Mouse (Mus musculus): ENCODE measurements around the gene Pnkp.
"Not testable (repeated sequence)": the region's sequence is repeated elsewhere in the genome, so short reads cannot be mapped to it uniquely, and the experiment has no call there.

The Pnkp gene

DNA sequence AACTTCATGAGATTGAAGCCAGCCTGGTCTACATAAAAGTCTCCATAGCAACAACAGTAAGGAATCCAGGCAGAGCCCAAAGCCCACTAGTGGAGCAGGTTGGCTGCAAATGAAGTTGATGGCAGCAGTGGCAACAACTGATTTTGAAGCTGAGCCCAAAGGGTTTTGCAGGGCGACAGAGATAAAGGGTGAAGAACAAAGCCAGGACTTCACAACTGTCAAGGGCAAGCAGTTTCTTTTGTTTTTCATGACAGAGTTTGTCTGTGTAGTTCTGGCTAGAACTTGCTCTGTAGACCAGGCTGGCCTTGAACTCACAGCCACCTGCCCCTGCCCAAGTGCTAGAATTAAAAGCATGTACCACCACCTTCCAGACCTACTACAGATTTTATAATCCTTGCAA, 14.2 kb downstream of the Pnkp start:
- no peak for DNase-seq

- not testable (repeated sequence) for DNase-seq
These were observed 14.8 kb downstream of the Pnkp start for GRCm38 (mm10) chr7:44871774-44872173.

- no peak for DNase-seq
These were observed 20.9 kb downstream of the Pnkp start for GRCm38 (mm10) chr7:44877833-44878232.

DNA sequence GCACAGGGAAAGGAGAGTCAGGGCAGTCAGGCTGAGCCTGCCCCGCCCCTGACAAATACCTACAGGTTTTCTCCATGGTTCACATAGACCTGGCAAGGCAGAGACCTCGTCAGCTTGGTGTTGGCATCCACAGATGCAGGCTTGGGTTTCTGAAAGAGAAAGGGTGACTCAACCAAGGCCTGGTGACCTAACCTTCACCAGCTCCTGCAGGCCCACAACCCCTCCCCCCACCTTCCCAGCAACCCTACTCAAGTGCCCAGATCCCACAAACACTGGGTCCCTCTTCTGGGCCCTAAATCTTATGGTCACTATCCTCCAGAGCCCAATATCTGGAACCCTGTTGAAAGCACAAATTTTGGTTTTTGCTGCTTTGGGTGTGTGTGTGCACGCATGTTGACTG, 26.1 kb downstream of the Pnkp start:
- DNase-seq, result no peak

GRCm38 (mm10) chr7:44884637-44885036, 27.7 kb downstream of the Pnkp start:
- no peak for DNase-seq

- no peak for DNase-seq
These were observed 30.0 kb downstream of the Pnkp start for GRCm38 (mm10) chr7:44886964-44887363.

DNA sequence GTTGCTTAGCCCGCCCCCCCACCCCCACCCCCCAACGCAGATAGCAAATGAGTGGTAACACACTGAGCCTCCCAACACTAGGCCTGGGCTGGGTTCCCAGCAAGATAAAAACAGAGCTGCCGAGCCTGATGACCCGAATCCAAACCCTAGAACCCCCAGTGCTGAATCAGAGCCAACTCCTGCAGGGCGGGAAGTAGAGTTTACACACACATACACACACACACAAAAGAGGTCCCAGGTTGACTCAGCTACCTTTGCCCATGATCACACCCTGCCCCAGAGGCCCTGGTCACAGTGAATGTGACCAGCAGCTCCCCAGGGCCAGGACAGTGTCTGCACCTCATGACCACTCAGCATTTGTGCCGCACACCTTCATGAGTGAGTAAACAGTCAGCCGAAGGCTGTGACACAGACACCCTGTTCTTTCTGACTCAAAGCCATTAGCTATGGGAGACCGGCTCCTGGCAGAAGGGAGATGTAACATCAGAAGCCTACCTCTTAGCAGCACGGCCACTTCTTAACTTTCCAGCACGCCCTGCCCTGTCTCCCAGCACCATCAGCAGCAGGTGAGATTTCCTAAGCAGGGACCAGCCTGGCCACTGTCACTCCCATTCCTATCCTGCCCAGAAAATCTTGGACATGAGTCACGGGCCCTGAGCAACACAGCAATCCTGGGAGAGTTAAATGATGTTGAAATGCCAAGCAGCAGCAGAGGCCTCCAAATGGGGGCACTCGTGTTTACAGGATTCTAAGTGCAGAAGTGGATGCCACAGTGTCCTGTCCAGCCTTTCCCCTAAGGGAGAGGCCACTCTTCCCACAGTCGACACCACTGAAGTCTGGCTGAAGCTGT, 31.5 kb downstream of the Pnkp start:
- no peak for DNase-seq

DNA sequence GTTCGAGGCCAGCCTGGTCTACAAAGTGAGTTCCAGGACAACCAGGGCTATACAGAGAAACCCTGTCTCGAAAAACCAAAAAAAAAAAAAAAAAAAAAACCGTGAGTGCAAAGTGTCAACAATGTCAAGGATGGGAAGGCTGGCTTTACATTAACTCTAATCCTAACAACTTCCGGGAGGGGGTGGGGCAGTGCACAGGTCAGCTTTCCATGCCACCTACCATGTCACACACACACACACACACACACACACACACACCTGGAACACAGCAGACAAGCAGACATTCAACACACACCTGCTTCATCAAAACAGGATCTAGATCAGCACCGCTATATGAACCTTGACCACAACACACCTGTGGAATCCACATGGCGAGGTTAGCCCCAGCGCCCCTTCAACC, 33.2 kb downstream of the Pnkp start:
- DNase-seq, result no peak

DNA sequence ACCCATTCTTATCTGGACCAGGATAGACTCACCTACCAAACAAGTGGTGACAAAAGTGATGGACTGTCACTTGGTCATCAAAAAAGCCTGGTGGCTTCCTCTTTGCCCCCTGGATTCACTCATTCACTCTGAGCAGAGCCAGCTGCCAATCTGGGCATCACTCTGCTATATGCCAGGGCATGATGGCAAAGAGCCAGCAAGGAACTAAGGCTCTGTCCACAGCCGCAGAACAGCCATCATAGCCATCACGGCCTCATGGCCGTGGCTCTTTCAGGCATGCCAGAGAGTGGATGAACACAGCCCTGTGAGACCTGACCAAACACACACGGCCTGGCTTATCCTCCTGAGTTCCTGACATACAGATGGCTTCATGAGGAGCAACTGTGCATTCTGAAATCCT, 33.8 kb downstream of the Pnkp start:
- DNase-seq, result no peak

GRCm38 (mm10) chr7:44891611-44892010, 34.7 kb downstream of the Pnkp start:
- peak in 1 of 2 experiments; percentile 11 for DNase-seq

GRCm38 (mm10) chr7:44892276-44892921, 35.5 kb downstream of the Pnkp start, which contains the start of gene Med25:
TSS of gene Med25 (minus strand) at chr7:44892712.
- peak; percentile 84 to 88 for DNase-seq

DNA sequence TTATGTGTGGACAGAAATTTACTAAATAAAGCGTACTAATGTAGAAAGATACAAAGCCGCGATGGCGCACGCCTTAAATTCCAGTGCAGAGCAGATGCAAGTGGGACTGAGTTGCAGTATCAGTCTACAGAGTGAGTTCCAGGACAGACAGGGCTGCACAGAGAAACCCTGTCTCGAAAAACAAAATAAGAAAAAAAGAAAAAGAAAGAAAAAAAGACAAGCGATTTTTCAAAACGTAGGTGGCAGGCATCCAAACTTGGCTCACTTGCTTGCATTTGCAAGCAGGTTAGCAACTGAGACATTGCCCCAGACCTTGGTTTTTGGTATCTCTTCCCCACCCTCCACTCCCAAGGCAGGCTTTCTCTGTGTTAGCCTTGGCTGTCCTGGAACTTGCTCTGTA, 36.3 kb downstream of the Pnkp start:
- no peak for DNase-seq

GRCm38 (mm10) chr7:44894175-44894574, 37.2 kb downstream of the Pnkp start:
- DNase-seq, result no peak

- peak in 1 of 2 experiments; percentile 12 for DNase-seq
These were observed 38.3 kb downstream of the Pnkp start for GRCm38 (mm10) chr7:44895206-44895592.

DNA sequence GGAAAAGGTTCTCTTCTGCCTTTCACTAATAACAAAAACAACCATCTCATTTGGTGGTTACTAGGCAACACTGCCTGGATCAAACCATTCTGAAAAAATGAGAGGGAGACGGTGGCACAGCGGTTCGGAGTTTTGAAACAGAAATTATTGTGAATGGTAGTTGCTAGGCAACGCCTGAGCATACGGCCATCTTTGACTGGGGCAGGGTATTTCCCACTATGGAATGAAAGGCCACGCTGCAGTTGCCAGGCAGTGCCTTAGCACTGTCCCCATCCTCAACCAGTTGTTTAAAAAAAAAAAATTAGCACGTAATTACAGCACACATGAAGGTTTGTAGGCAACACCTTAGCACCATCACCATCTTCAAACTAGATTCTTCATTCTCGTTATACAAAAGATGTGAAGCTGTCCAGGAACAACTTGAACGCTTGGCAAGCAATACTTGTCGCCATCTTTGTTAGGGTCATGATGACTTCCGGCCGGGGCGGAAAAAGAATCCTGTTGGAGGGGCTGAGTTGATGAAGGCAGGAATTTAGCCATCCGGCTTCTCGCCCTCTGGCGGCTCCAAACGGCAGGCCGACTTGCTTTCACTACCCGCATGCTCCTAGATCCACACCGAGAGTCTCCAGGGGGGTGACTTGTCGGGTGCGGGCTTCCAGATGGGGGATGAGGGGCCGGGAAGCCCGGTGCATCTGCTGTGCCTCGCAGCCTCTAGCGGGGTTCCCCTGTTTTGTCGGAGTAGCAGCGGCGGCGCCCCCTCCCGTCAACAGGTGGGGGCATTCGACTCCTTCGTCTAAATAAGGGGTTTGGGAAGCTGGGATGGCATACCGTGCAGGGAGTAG, 38.9 kb downstream of the Pnkp start, which contains the start of gene Fuz:
Gene Fuz (plus strand): TSS at position 487 of the 842 bp plus-strand sequence.
- DNase-seq, result peak; percentile 87

DNA sequence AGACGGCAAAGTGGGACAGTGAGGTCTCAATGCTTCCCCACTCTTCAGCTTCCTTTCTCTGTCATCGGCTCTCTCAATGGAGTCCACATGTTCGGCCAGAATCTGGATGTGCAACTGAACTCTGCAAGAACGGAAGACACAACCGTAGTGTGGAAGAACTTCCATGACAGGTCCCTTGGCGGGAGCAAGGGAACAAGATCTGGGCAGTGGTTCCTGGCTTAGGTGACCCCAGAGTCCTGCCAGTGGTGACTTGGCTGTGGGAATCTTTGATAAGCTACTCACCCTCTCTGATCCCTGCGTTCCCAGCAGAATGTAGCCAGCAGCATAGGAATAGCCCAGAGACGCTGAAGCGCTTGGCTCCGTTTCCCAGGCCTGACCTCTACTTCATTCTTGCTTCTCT, 39.6 kb downstream of the Pnkp start:
- DNase-seq, result no peak

- DNase-seq, result peak; percentile 27 to 30
These were observed 41.7 kb downstream of the Pnkp start for GRCm38 (mm10) chr7:44898607-44899006.

- no peak for DNase-seq
These were observed 43.7 kb downstream of the Pnkp start for GRCm38 (mm10) chr7:44900632-44901031.

- DNase-seq, result peak; percentile 63 to 64
These were observed 44.3 kb downstream of the Pnkp start for GRCm38 (mm10) chr7:44901230-44901722.

DNA sequence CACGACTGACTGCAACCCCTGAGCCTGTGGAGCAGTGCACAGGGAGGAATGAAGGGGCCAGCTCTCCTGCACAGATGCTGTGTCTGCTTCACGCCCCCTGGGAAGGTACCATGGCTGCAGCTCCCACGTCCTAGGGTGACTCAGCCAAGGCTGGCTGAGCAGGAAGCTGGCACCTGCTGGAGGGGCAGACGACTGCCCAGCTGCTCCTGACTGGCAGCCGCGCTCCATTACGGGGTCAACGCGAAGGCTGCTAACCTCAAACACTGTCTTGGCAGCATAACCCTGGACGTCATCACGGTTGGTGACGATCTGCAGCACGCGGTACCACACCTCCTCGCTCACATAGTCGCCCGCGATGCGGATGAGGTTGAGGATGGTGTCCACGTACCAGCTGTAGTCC, 48.5 kb downstream of the Pnkp start:
- no peak for DNase-seq

DNA sequence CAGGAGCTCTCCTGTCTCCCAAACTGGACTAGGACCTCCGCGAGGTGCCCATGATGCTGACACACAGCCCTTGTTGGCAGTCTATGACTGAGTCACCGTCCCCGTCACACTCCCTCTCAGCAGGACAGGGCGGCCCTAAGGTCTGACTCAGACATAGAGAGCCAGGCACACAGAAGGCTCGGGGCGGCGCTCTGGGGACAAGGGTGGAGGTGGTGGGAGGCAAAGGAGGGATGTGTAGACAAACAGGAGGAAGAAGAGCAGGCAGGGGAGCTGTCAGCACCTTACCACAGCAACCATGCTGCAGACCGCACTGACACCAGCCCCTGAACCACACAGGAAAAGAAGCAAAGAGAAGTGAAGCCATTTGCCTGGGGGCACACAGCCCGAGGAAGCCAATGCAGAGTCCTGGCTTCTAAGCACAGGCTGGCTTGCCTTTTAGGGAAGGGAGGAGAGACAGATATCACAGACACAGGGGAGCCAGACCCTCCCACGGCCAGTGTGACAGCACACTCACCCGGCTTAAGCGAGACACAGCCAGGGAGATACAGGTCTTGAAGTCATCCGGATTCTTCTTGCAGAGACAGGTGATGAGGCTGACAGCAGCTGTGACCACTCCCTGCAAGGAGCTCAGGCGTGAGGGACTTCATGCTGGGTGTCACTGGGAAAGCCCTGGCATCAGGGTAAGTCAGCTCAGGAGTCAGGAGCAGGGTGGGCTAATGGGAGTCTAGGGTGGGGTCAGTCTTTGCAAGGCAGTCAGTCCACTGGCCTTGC, 52.0 kb downstream of the Pnkp start:
- no peak for DNase-seq

All from B cell, adult 2 months (primary cell).